Mouse (Mus musculus) heart, adult 18-20 months (tissue): Measurements from ENCODE around the gene Shroom1. TPM values are rescaled to one million over a fixed set of nuclear protein-coding genes. Genes with fewer than 3 reads are reported as not detected.

Source experiments
- DNase-seq, 2 experiments: peaks; one replicate each; pipeline ENCODE4 v3.0.0; 2021 to 2022; ENCODE audit warnings: mixed read lengths in 1 of 2
- total RNA-seq, 2 experiments: library from RNA; stranded (reverse); gene quantifications; 2 replicates each; pipeline ENCODE4 v1.2.3; 2021

The Shroom1 gene
- total RNA-seq, 2 experiments from 2014 or later: 0.30 to 0.57 TPM

- DNase-seq: no peak
Measured at GRCm38 (mm10) chr11:53446183-53446582, 10.8 kb upstream of the Shroom1 start.

GRCm38 (mm10) chr11:53447996-53448395 is 9.0 kb upstream of the Shroom1 start:
- DNase-seq: no peak

GRCm38 (mm10) chr11:53448529-53448928 is 8.5 kb upstream of the Shroom1 start:
- DNase-seq: peak; percentile 78 to 86

- DNase-seq: no peak
Measured at GRCm38 (mm10) chr11:53450070-53450705, 6.8 kb upstream of the Shroom1 start.

- no peak for DNase-seq
Measured at GRCm38 (mm10) chr11:53451361-53451760, 5.6 kb upstream of the Shroom1 start.

GRCm38 (mm10) chr11:53452396-53452795 is 4.6 kb upstream of the Shroom1 start:
- peak in 1 of 2 experiments; percentile 49 for DNase-seq

GRCm38 (mm10) chr11:53453031-53453430 is 4.0 kb upstream of the Shroom1 start:
- DNase-seq: no peak

- peak in 1 of 2 experiments; percentile 34 for DNase-seq
Measured at GRCm38 (mm10) chr11:53457372-53457954, 458 bp downstream of the Shroom1 start.

GRCm38 (mm10) chr11:53458996-53459395 is 2.0 kb downstream of the Shroom1 start:
- DNase-seq: no peak

GRCm38 (mm10) chr11:53460192-53460591 is 3.2 kb downstream of the Shroom1 start:
- DNase-seq: no peak

GRCm38 (mm10) chr11:53461727-53462126 is 4.7 kb downstream of the Shroom1 start:
- DNase-seq: no peak

GRCm38 (mm10) chr11:53463551-53464424 is 6.8 kb downstream of the Shroom1 start:
- DNase-seq: no peak

GRCm38 (mm10) chr11:53466231-53466971 is 9.4 kb downstream of the Shroom1 start:
- DNase-seq: peak; percentile 72 to 88

- no peak for DNase-seq
Measured at GRCm38 (mm10) chr11:53469294-53469967, 12.4 kb downstream of the Shroom1 start.

- peak; percentile 91 to 97 for DNase-seq
Measured at GRCm38 (mm10) chr11:53469968-53470695, 13.1 kb downstream of the Shroom1 start, which contains the start of gene Gm9837. TSS of gene Gm9837 (minus strand) at chr11:53470479.

GRCm38 (mm10) chr11:53472709-53473108 is 15.7 kb downstream of the Shroom1 start:
- DNase-seq: no peak

GRCm38 (mm10) chr11:53475620-53476019 is 18.6 kb downstream of the Shroom1 start:
- no peak for DNase-seq

- DNase-seq: no peak
Measured at GRCm38 (mm10) chr11:53477833-53478232, 20.8 kb downstream of the Shroom1 start.

GRCm38 (mm10) chr11:53478383-53479170 is 21.6 kb downstream of the Shroom1 start:
- no peak for DNase-seq

- DNase-seq: no peak
Measured at GRCm38 (mm10) chr11:53479171-53479782, 22.3 kb downstream of the Shroom1 start.
